In the genomic region with DNA sequence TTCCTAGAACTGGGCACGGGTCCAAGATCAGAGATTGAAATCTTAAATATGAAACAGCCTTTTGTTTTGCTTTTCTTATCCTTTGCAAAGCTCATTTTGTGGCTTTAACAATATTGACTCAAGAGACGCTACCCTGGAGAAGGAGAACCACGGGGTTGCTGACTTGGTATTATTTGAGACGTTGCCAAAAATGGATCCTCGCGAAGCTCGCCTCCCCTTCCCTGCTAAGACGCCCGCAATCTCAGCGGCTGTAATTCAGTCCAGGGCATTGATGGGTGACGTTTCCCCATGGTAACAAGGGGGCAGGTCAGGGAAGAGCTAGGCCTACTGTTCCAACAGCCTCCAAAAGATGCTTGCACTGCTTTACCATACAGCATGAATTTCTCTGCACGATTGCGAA, we compare ENCODE assay signal across 15 mouse cellular contexts.
DNase-seq lines count a peak whose midpoint lies in the region; ATAC-seq and TF ChIP-seq lines count a peak whose summit lies in the region.
"Had no signal": no experiment of that assay in that cellular context is flagged by ENCODE, and none has a peak within 500 bp of the region (broad histone marks: within the 10 kb centered on the region; RNA-seq: fewer than 3 reads in every experiment).

No protein-coding gene starts in this region.

- peak; percentile 50; the same call in 1 of the 2 replicates for ATAC-seq in neural tube, embryonic 13.5 days (ENCODE audit: low read depth)
- no peak for ATAC-seq in neural tube, embryonic 15.5 days (ENCODE audit: low FRiP score)
- no peak for ATAC-seq in CD4-positive, CD25-positive, alpha-beta regulatory T cell, adult 4 months
- ATAC-seq: intestine, embryonic 16.5 days had no signal

- no peaks in the 10 kb centered on the region for H3K36me3 ChIP-seq in kidney, adult 2 months (ENCODE audit: control insufficient read depth, insufficient read depth, low read length)
- no peaks in the 10 kb centered on the region for H3K36me3 ChIP-seq in neural tube, embryonic 13.5 days
- H3K36me3 ChIP-seq in neural tube, embryonic 15.5 days = no peaks in the 10 kb centered on the region
- H3K36me3 ChIP-seq: liver, embryonic 15.5 days; midbrain, embryonic 12.5 days had no signal

- H3K4me2 ChIP-seq in neural tube, embryonic 13.5 days = no peak overlapping the region
- H3K4me2 ChIP-seq in neural tube, embryonic 15.5 days = no peak overlapping the region
- H3K4me2 ChIP-seq: liver, embryonic 15.5 days; midbrain, embryonic 12.5 days had no signal

- no peak overlapping the region for H3K9ac ChIP-seq in neural tube, embryonic 13.5 days
- H3K9ac ChIP-seq in neural tube, embryonic 15.5 days (replicated peaks) = no peak overlapping the region
- H3K9ac ChIP-seq: liver, embryonic 15.5 days; midbrain, embryonic 12.5 days had no signal

- no peak overlapping the region for H3K27ac ChIP-seq in kidney, adult 2 months (ENCODE audit: insufficient read depth, low read depth, low read length)
- H3K27ac ChIP-seq in neural tube, embryonic 13.5 days (replicated peaks) = 0 out of 2 replicates have a peak overlapping the region, but pooled peaks have one; percentile 13
- H3K27ac ChIP-seq in neural tube, embryonic 15.5 days (replicated peaks) = no peak overlapping the region
- H3K27ac ChIP-seq: liver, embryonic 15.5 days; midbrain, embryonic 12.5 days had no signal

- TF ChIP-seq CTCF in kidney, adult 2 months (conservative IDR thresholded peaks at IDR 0.05; ENCODE audit: insufficient read depth, insufficient read length, low read depth, low read length) = no peak

- H3K4me3 ChIP-seq in kidney, adult 2 months (ENCODE audit: insufficient read depth, low read depth, low read length) = no peak overlapping the region
- no peak overlapping the region for H3K4me3 ChIP-seq in neural tube, embryonic 13.5 days
- H3K4me3 ChIP-seq in neural tube, embryonic 15.5 days (replicated peaks) = no peak overlapping the region
- H3K4me3 ChIP-seq: liver, embryonic 15.5 days; midbrain, embryonic 12.5 days had no signal

- no peak for TF ChIP-seq POLR2A in kidney, adult 2 months (IDR thresholded peaks at IDR 0.05; ENCODE audit: low read depth, low read length)

- H3K4me1 ChIP-seq in kidney, adult 2 months (ENCODE audit: control insufficient read depth, insufficient read depth, low read length) = no peaks in the 10 kb centered on the region
- 0 out of 2 replicates have a peak, but pooled peaks cover 4% of the 10 kb centered on the region for H3K4me1 ChIP-seq in neural tube, embryonic 13.5 days (replicated peaks)
- H3K4me1 ChIP-seq in neural tube, embryonic 15.5 days = 0 out of 2 replicates have a peak, but pooled peaks cover 6% of the 10 kb centered on the region
- H3K4me1 ChIP-seq: liver, embryonic 15.5 days; midbrain, embryonic 12.5 days had no signal

- WGBS in kidney, adult 2 months = 17% methylated on average over 13 of the region's 13 CpGs
- WGBS in neural tube, embryonic 13.5 days = 48% methylated on average over 13 of the region's 13 CpGs
- WGBS in neural tube, embryonic 15.5 days = 54% methylated on average over 13 of the region's 13 CpGs

- no peaks in the 10 kb centered on the region for H3K9me3 ChIP-seq in neural tube, embryonic 13.5 days
- H3K9me3 ChIP-seq in neural tube, embryonic 15.5 days (replicated peaks) = no peaks in the 10 kb centered on the region
- H3K9me3 ChIP-seq: liver, embryonic 15.5 days; midbrain, embryonic 12.5 days had no signal

- no peaks in the 10 kb centered on the region for H3K27me3 ChIP-seq in kidney, adult 2 months (replicated peaks; ENCODE audit: control insufficient read depth, insufficient read depth, low read length)
- H3K27me3 ChIP-seq in neural tube, embryonic 13.5 days = no peaks in the 10 kb centered on the region
- no peaks in the 10 kb centered on the region for H3K27me3 ChIP-seq in neural tube, embryonic 15.5 days (replicated peaks)
- H3K27me3 ChIP-seq: liver, embryonic 15.5 days; midbrain, embryonic 12.5 days had no signal

- DNase-seq in cerebellum, postnatal 25 days = peak; percentile 13 to 15
- no peak for DNase-seq in cerebellum, adult 9-11 months
- peak; percentile 11 for DNase-seq in kidney, postnatal 10 days
- DNase-seq in kidney, adult 2 months = no peak
- DNase-seq in liver = no peak
- DNase-seq: adrenal gland, postnatal 10 days; cerebellum, adult 9-10 months; gastrocnemius, postnatal 10 days; thymus, adult 18-20 months had no signal

Comparison
In these comparisons a context has a peak if more than half of its experiments do, and no peak if none do; other contexts are left out.
1. DNase-seq: peak in cerebellum, postnatal 25 days (2 of 2) and kidney, postnatal 10 days (single experiment); none in cerebellum, adult 9-11 months (single experiment), kidney, adult 2 months (single experiment) and liver (single experiment).